Mouse (Mus musculus) CH12.LX (cell line): Measurements from ENCODE around the gene Ptprg. TPM values are rescaled to one million over a fixed set of nuclear protein-coding genes. Genes with fewer than 3 reads are reported as not detected.

ENCODE experiments used
- DNase-seq: peaks from one replicate; pipeline ENCODE4 v3.0.0-alpha.2; 2013; ENCODE audit errors: extremely low read depth
- H3K27ac ChIP-seq: 2 replicates; pipeline ENCODE4 v1.5.1; 2012; ENCODE audit warnings: low read depth, mild to moderate bottlenecking, control low read depth, moderate library complexity; ENCODE audit not compliant: insufficient read depth
- H3K27me3 ChIP-seq: replicated peaks from 2 replicates; pipeline ENCODE3; 2012; ENCODE audit warnings: inconsistent platforms
- H3K36me3 ChIP-seq, 2 experiments: replicated peaks in 1 of 2; 2 replicates each; pipeline versions ENCODE3 to v1.6.1; 2012; ENCODE audit warnings: inconsistent platforms in 1 of 2, low read length in 1 of 2, mild to moderate bottlenecking in 1 of 2, mixed read lengths in 1 of 2, moderate library complexity in 1 of 2; ENCODE audit not compliant: control insufficient read depth in 1 of 2, insufficient read depth in 1 of 2
- H3K4me1 ChIP-seq, 2 experiments: 2 replicates each; pipeline ENCODE4 v1.6.1; 2012; ENCODE audit warnings: inconsistent platforms in 1 of 2, moderate library complexity in 1 of 2; ENCODE audit not compliant: insufficient read depth in 2 of 2, control insufficient read depth in 1 of 2
- H3K4me2 ChIP-seq: 2 replicates; pipeline ENCODE4 v1.6.1; 2012; ENCODE audit warnings: low read depth, mild to moderate bottlenecking, control low read depth; ENCODE audit not compliant: poor library complexity, insufficient read depth, severe bottlenecking
- H3K4me3 ChIP-seq, 3 experiments: fragments of 150-350 bp in 1 of 3; sonication (generic) in 1 of 3; replicated peaks in 1 of 3; 2 replicates each; pipeline versions ENCODE3 to v1.5.1; 2011 to 2012; ENCODE audit warnings: low read depth in 2 of 3, low read length in 2 of 3, mild to moderate bottlenecking in 2 of 3, moderate library complexity in 2 of 3, control low read depth in 1 of 3, improper control_type of control experiment in 1 of 3, inconsistent platforms in 1 of 3, mixed read lengths in 1 of 3; ENCODE audit not compliant: poor library complexity in 1 of 3
- H3K79me2 ChIP-seq: replicated peaks from 2 replicates; pipeline ENCODE4 v1.6.1; 2012; ENCODE audit warnings: mild to moderate bottlenecking, moderate library complexity; ENCODE audit not compliant: control insufficient read depth, poor library complexity, insufficient read depth, severe bottlenecking; ENCODE audit errors: extremely low read depth
- H3K9ac ChIP-seq: 2 replicates; pipeline ENCODE4 v1.6.1; 2012; ENCODE audit warnings: low read depth, mild to moderate bottlenecking, control low read depth, moderate library complexity; ENCODE audit not compliant: insufficient read depth
- H3K9me3 ChIP-seq: replicated peaks from 2 replicates; pipeline ENCODE3; 2012; ENCODE audit warnings: low read length, inconsistent platforms, mixed read lengths
- BHLHE40 ChIP-seq: IDR thresholded peaks from 2 replicates; pipeline ENCODE4 v1.6.1; 2011; ENCODE audit warnings: mild to moderate bottlenecking, low read depth, low read length, improper control_type of control experiment
- CHD1 ChIP-seq: IDR thresholded peaks from 2 replicates; pipeline ENCODE4 v1.6.1; 2012; ENCODE audit warnings: low read depth, low read length, improper control_type of control experiment, inconsistent platforms
- CHD2 ChIP-seq: IDR thresholded peaks from 2 replicates; pipeline ENCODE4 v1.6.1; 2011; ENCODE audit warnings: low read length, improper control_type of control experiment
- CTCF ChIP-seq, 2 experiments: IDR thresholded peaks in 1 of 2; conservative IDR thresholded peaks in 1 of 2; 2 replicates each; pipeline ENCODE4 v1.5.1; 2011 to 2012; ENCODE audit warnings: low read depth in 2 of 2, low read length in 2 of 2, improper control_type of control experiment in 1 of 2, inconsistent platforms in 1 of 2, mild to moderate bottlenecking in 1 of 2, moderate library complexity in 1 of 2
- E2F4 ChIP-seq: IDR thresholded peaks from 2 replicates; pipeline ENCODE4 v1.6.1; 2011; ENCODE audit warnings: low read depth, low read length, improper control_type of control experiment; ENCODE audit not compliant: insufficient replicate concordance
- ELF1 ChIP-seq: IDR thresholded peaks from 2 replicates; pipeline ENCODE4 v1.6.1; 2014; ENCODE audit warnings: low read depth, mild to moderate bottlenecking, inconsistent platforms, low read length, improper control_type of control experiment
- EP300 ChIP-seq: IDR thresholded peaks from 2 replicates; pipeline ENCODE4 v1.6.1; 2011; ENCODE audit warnings: low read length, improper control_type of control experiment
- ETS1 ChIP-seq: conservative IDR thresholded peaks from 2 replicates; pipeline ENCODE4 v1.6.1; 2012; ENCODE audit warnings: low read depth, mild to moderate bottlenecking, inconsistent platforms, low read length, improper control_type of control experiment, moderate library complexity
- GABPA ChIP-seq: IDR thresholded peaks from 2 replicates; pipeline ENCODE4 v1.6.1; 2012; ENCODE audit warnings: low read depth, low read length, improper control_type of control experiment, inconsistent platforms; ENCODE audit not compliant: insufficient replicate concordance
- HCFC1 ChIP-seq: IDR thresholded peaks from 2 replicates; pipeline ENCODE4 v1.6.1; 2012; ENCODE audit warnings: low read depth, mild to moderate bottlenecking, inconsistent platforms, low read length, improper control_type of control experiment
- JUN ChIP-seq: IDR thresholded peaks from 2 replicates; pipeline ENCODE4 v1.6.1; 2011; ENCODE audit warnings: low read depth, mild to moderate bottlenecking, low read length, improper control_type of control experiment, moderate library complexity; ENCODE audit not compliant: insufficient read depth
- JUND ChIP-seq: conservative IDR thresholded peaks from 2 replicates; pipeline ENCODE4 v1.6.1; 2011; ENCODE audit warnings: low read depth, low read length, improper control_type of control experiment
- MAFK ChIP-seq: IDR thresholded peaks from 2 replicates; pipeline ENCODE4 v1.6.1; 2011; ENCODE audit warnings: low read length, improper control_type of control experiment; ENCODE audit not compliant: insufficient replicate concordance
- MAX ChIP-seq: IDR thresholded peaks from 2 replicates; pipeline ENCODE4 v1.6.1; 2011; ENCODE audit warnings: low read length, improper control_type of control experiment
- MEF2A ChIP-seq: IDR thresholded peaks from 2 replicates; pipeline ENCODE4 v1.6.1; 2014; ENCODE audit warnings: low read depth, mild to moderate bottlenecking, inconsistent platforms, low read length, improper control_type of control experiment, borderline replicate concordance
- NELFE ChIP-seq: IDR thresholded peaks from 2 replicates; pipeline ENCODE4 v1.6.1; 2011; ENCODE audit warnings: low read depth, low read length, improper control_type of control experiment
- POLR2A ChIP-seq: IDR thresholded peaks from 2 replicates; pipeline ENCODE4 v1.6.1; 2011; ENCODE audit warnings: low read depth, mild to moderate bottlenecking, improper control_type of control experiment, low read length
- POLR2AphosphoS2 ChIP-seq: IDR thresholded peaks from 2 replicates; pipeline ENCODE4 v1.6.1; 2011; ENCODE audit warnings: low read depth, low read length, improper control_type of control experiment
- SIN3A ChIP-seq: IDR thresholded peaks from 2 replicates; pipeline ENCODE4 v1.6.1; 2012; ENCODE audit warnings: low read length, improper control_type of control experiment, inconsistent platforms
- SMC3 ChIP-seq: IDR thresholded peaks from 2 replicates; pipeline ENCODE4 v1.6.1; 2011; ENCODE audit warnings: low read depth, low read length, improper control_type of control experiment
- UBTF ChIP-seq: IDR thresholded peaks from 2 replicates; pipeline ENCODE4 v1.6.1; 2012; ENCODE audit warnings: low read depth, mild to moderate bottlenecking, inconsistent platforms, low read length, improper control_type of control experiment, moderate library complexity
- USF2 ChIP-seq: conservative IDR thresholded peaks from 2 replicates; pipeline ENCODE4 v1.6.1; 2011; ENCODE audit warnings: low read depth, low read length, improper control_type of control experiment
- ZC3H11A ChIP-seq: IDR thresholded peaks from 2 replicates; pipeline ENCODE4 v1.6.1; 2012; ENCODE audit warnings: low read depth, mild to moderate bottlenecking, inconsistent platforms, low read length, improper control_type of control experiment
- ZKSCAN1 ChIP-seq: IDR thresholded peaks from 2 replicates; pipeline ENCODE4 v1.6.1; 2012; ENCODE audit warnings: low read depth, inconsistent platforms, low read length, improper control_type of control experiment, borderline replicate concordance
- dilution Hi-C: fragments of 300-500 bp; cut with MboI; formaldehyde crosslinking; loops from 2 replicates; pipeline ENCODE4 v1.14.3; 2020; ENCODE audit warnings: low sequenced_read_pairs; ENCODE audit not compliant: extremely low pct_unique_long_range_greater_than_20kb, extremely low pct_ligation_motif_present
- in situ Hi-C: fragments of 300-500 bp; cut with MboI; formaldehyde crosslinking; loops from 3 replicates; pipeline ENCODE4 v1.14.3; 2019; ENCODE audit warnings: low sequenced_read_pairs, low pct_ligation_motif_present, low pct_unique_long_range_greater_than_20kb, mixed read lengths
- polyA plus RNA-seq: library from polyadenylated mRNA; unstranded; fragments of >175 nt; gene quantifications from 2 replicates; pipeline ENCODE4 v1.2.1, GENCODE M21; 2012; ENCODE audit warnings: low read depth; ENCODE audit not compliant: insufficient read length
- total RNA-seq, 2 experiments: library from RNA; depleted of rRNA; stranded (reverse); fragments of 300-350 nt in 1 of 2; fragments of >200 nt in 1 of 2; gene quantifications; 2 replicates each; pipeline ENCODE4 v1.2.3; 2012 to 2014

Ptprg gene
- total and polyA plus RNA-seq, 3 experiments, result 0.08 TPM; not detected in 2

DNA sequence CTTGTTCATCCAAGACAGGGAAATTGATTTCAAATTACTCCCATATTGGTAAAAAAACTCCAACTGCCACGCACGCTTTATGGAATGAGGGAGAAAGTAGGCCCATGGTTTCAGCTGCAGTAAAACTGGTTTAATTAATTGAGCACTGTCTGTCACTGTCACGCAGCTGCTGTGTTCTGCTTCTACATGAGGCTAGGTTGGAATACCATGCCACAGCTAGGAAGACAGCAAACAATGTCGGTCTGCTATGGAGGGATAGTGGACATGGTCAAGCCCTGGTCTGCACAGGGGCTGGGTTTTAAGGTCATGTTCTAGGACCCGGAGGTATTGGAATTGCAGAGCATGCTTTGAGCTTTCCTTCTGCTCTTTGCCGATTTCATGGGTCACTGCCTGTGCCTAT, 30.9 kb downstream of the Ptprg start:
- in situ Hi-C loops, result no loop called here
- dilution Hi-C loops, result no loop called here
- no peaks in the 10 kb centered on the region for H3K36me3 ChIP-seq
- H3K4me3 ChIP-seq, result no peak overlapping the region
- no peaks in the 10 kb centered on the region for H3K27me3 ChIP-seq
- H3K27ac ChIP-seq, result no peak overlapping the region
- no peaks in the 10 kb centered on the region for H3K79me2 ChIP-seq
- DNase-seq, result no peak
- H3K4me1 ChIP-seq, result no peaks in the 10 kb centered on the region
- H3K9me3 ChIP-seq, result peaks cover 72% of the 10 kb centered on the region
- H3K4me2 ChIP-seq, result no peak overlapping the region
- H3K9ac ChIP-seq, result no peak overlapping the region
- no peak for TF ChIP-seq POLR2AphosphoS2
- no peak for TF ChIP-seq USF2
- TF ChIP-seq EP300, result no peak
- TF ChIP-seq UBTF, result no peak
- TF ChIP-seq CHD2, result no peak
- no peak for TF ChIP-seq CHD1
- TF ChIP-seq ZKSCAN1, result no peak
- TF ChIP-seq HCFC1, result no peak
- no peak for TF ChIP-seq MAFK
- TF ChIP-seq ETS1, result no peak
- no peak for TF ChIP-seq ELF1
- TF ChIP-seq JUND, result no peak
- no peak for TF ChIP-seq E2F4
- TF ChIP-seq MEF2A, result no peak
- TF ChIP-seq MAX, result no peak
- TF ChIP-seq GABPA, result no peak
- TF ChIP-seq POLR2A, result no peak
- no peak for TF ChIP-seq ZC3H11A
- no peak for TF ChIP-seq SMC3
- no peak for TF ChIP-seq JUN
- TF ChIP-seq, all 38 proteins: peak for 0

DNA sequence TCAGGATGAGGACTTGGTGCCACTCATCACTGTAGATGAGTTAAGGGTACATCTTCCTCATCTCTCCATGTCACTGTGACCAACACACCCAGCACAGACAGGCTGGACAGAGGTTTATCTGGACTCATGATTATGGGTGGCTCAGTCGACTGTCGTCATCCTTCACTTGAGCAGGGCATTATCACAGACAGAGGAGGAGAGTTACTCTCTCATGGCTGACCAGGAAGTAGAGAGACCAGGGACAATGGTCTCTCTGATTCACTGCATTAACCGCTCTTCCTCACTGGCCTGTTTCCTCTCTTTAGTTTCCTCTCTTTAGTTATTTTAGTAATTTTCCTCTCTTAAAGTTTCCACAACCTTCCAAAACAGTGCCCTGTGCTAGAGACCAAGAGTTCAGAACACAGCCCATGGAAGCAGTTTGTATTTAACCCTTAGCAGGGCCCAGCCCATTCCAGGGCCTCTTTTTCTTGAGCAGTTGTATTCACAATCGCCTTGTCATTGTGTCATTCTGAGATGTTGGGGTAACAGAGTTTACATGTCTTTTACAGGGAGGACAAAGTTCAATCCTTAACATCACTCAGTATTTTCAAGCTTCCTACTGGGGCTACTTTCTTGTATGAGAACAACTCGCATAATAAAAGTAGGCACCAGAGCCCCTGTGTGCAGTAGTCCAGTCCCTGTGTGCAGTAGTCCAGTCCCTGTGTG, 31.7 kb downstream of the Ptprg start:
- H3K9ac ChIP-seq, result no peak overlapping the region
- TF ChIP-seq SIN3A, result no peak
- no peak for TF ChIP-seq GABPA
- TF ChIP-seq POLR2A, result no peak
- TF ChIP-seq BHLHE40, result no peak
- TF ChIP-seq SMC3, result no peak
- no peak for TF ChIP-seq MAFK
- no peak for TF ChIP-seq CTCF (conservative IDR thresholded peaks at IDR 0.05 in 1 of 2, IDR thresholded peaks at IDR 0.05 in 1 of 2; ENCODE audit: low read depth in 2 of 2, low read length in 2 of 2)
- no peak for TF ChIP-seq NELFE
- no peaks in the 10 kb centered on the region for H3K4me1 ChIP-seq
- no peak overlapping the region for H3K4me2 ChIP-seq
- in situ Hi-C loops (no loop called here), dilution Hi-C loops (no loop called here)
- peaks cover 76% of the 10 kb centered on the region for H3K9me3 ChIP-seq
- H3K4me3 ChIP-seq, result no peak overlapping the region
- H3K36me3 ChIP-seq, result no peaks in the 10 kb centered on the region
- no peak for DNase-seq
- H3K27ac ChIP-seq, result no peak overlapping the region
- H3K79me2 ChIP-seq, result no peaks in the 10 kb centered on the region
- no peaks in the 10 kb centered on the region for H3K27me3 ChIP-seq
